ENCODE assay signal across 9 mouse cellular contexts in the genomic region with DNA sequence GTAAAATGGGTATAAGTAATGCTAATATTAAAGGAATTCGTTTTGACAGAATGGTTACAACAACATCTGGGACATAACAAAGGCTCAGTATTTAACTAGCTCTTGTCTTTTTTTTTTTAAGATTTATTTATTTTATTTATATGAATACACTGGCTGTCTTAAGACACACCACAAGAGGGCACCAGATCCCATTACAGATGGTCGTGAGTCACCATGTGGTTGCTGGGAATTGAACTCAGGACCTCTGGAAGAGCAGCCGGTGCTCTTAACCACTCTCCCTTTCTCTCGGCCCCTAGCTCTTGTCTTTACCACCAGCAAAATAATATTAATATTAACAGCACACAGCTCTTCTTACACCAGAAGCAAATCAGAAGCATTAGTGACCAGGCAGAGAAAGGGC. TPM values are rescaled to one million over a fixed set of nuclear protein-coding genes. Genes with fewer than 3 reads are reported as not detected.
DNase-seq lines count a peak whose midpoint lies in the region; ATAC-seq and TF ChIP-seq lines count a peak whose summit lies in the region.
"Had no signal": no experiment of that assay in that cellular context is flagged by ENCODE, and none has a peak within 500 bp of the region (broad histone marks: within the 10 kb centered on the region; RNA-seq: fewer than 3 reads in every experiment).

No protein-coding gene starts in this region.

- no peaks in the 10 kb centered on the region for H3K27me3 ChIP-seq in lung, embryonic 14.5 days (ENCODE audit: insufficient read depth, low read length)
- H3K27me3 ChIP-seq in neural tube, embryonic 15.5 days (replicated peaks): no peaks in the 10 kb centered on the region

- peaks cover 35% of the 10 kb centered on the region for H3K4me1 ChIP-seq in lung, embryonic 14.5 days (ENCODE audit: insufficient read depth)
- H3K4me1 ChIP-seq in lung, adult 2 months (ENCODE audit: control insufficient read depth, insufficient read depth, low read length): peaks cover 6% of the 10 kb centered on the region; the same call in 1 of the 2 replicates
- H3K4me1 ChIP-seq in neural tube, embryonic 15.5 days: peaks cover 21% of the 10 kb centered on the region

- no peaks in the 10 kb centered on the region for H3K9me3 ChIP-seq in lung, embryonic 14.5 days (ENCODE audit: low read depth, low read length)
- no peaks in the 10 kb centered on the region for H3K9me3 ChIP-seq in neural tube, embryonic 15.5 days (replicated peaks)

- 55% methylated on average over 4 of the region's 4 CpGs for WGBS in lung, embryonic 14.5 days
- 67% methylated on average over 4 of the region's 4 CpGs for WGBS in lung, adult 2 months
- 60% methylated on average over 4 of the region's 4 CpGs for WGBS in neural tube, embryonic 15.5 days

- peak; percentile 32 for TF ChIP-seq CTCF in lung, embryonic 14.5 days (IDR thresholded peaks at IDR 0.05; ENCODE audit: low read depth)
- TF ChIP-seq CTCF in lung, adult 2 months (IDR thresholded peaks at IDR 0.05; ENCODE audit: insufficient read depth, low read length): no peak

- no peak for TF ChIP-seq POLR2A in lung, adult 2 months (IDR thresholded peaks at IDR 0.05; ENCODE audit: borderline replicate concordance, extremely low read depth, low read depth, low read length)

- H3K27ac ChIP-seq in lung, embryonic 14.5 days (ENCODE audit: low read depth): peak overlapping the region; percentile 89; the same call in 1 of the 2 replicates
- H3K27ac ChIP-seq in neural tube, embryonic 15.5 days (replicated peaks): peak overlapping the region; percentile 93; the same call in 1 of the 2 replicates

- peaks cover 16% of the 10 kb centered on the region for H3K36me3 ChIP-seq in lung, embryonic 14.5 days (ENCODE audit: insufficient read depth)
- H3K36me3 ChIP-seq in neural tube, embryonic 15.5 days: peaks cover 18% of the 10 kb centered on the region

- no peak for ATAC-seq in cerebellum, adult (ENCODE audit: insufficient number of reproducible peaks, low FRiP score, low TSS enrichment)
- no peak for ATAC-seq in lung, embryonic 14.5 days (ENCODE audit: insufficient read depth)
- ATAC-seq in neural tube, embryonic 15.5 days (ENCODE audit: low FRiP score): no peak
- no peak for ATAC-seq in frontal cortex, adult (ENCODE audit: low TSS enrichment)

- H3K9ac ChIP-seq in lung, embryonic 14.5 days: no peak overlapping the region
- H3K9ac ChIP-seq in neural tube, embryonic 15.5 days (replicated peaks): no peak overlapping the region

- DNase-seq in cerebellum, postnatal 14 days: peak; percentile 27 to 47
- peak; percentile 25 for DNase-seq in lung, embryonic 14.5 days
- no peak for DNase-seq in lung, adult 2 months
- DNase-seq in cerebellum, postnatal 36 days: peak; percentile 22 to 40
- no peak for DNase-seq in adrenal gland, adult 2 months
- DNase-seq: adrenal gland, adult 8-10 months had no signal

- H3K4me2 ChIP-seq in lung, embryonic 14.5 days: no peak overlapping the region
- H3K4me2 ChIP-seq in neural tube, embryonic 15.5 days: peak overlapping the region; percentile 62; the same call in 1 of the 2 replicates

- no peak overlapping the region for H3K4me3 ChIP-seq in lung, embryonic 14.5 days (ENCODE audit: low read depth, low read length)
- no peak overlapping the region for H3K4me3 ChIP-seq in lung, adult 2 months (replicated peaks; ENCODE audit: extremely low read depth, low read depth, low read length)
- H3K4me3 ChIP-seq in neural tube, embryonic 15.5 days (replicated peaks): no peak overlapping the region

RNA-seq across cellular contexts. Expression of gene Rhou, which starts 1.1 kb away (rescaled TPM):
- 12.3 and 12.9 TPM in 2 replicates for polyA plus RNA-seq in lung, embryonic 14.5 days (2014; fragmentation: Nextera tagmentation; extraction: Ambion mirVana)
- polyA plus RNA-seq in lung, adult 2 months (2012; rRNA removed): 5.0 and 8.0 TPM in 2 replicates
- 12.4 and 12.7 TPM in 2 replicates for polyA plus RNA-seq in neural tube, embryonic 15.5 days (2015; fragmentation: Nextera tagmentation; extraction: Ambion mirVana)
- 10 to 100 TPM; 31.7 to 43.0 TPM for total RNA-seq in adrenal gland, adult 2 months (2021)
- 12.3 and 13.6 TPM in 2 replicates for polyA plus RNA-seq in adrenal gland, adult 2 months (2012; rRNA removed)

Comparison
In these comparisons a context has a peak if more than half of its experiments do, and no peak if none do; other contexts are left out.
1. DNase-seq: peak in cerebellum, postnatal 14 days (2 of 2), lung, embryonic 14.5 days (single experiment) and cerebellum, postnatal 36 days (2 of 2); none in lung, adult 2 months (single experiment) and adrenal gland, adult 2 months (single experiment).